Mouse (Mus musculus) olfactory bulb, adult 2 months (tissue): ENCODE data around the gene Ube4a. TPM values are rescaled to one million over a fixed set of nuclear protein-coding genes. Genes with fewer than 3 reads are reported as not detected.

Experiments
- H3K27ac ChIP-seq: fragments of 200-500 bp; 2 replicates; pipeline ENCODE4 v1.5.1; 2012; ENCODE audit warnings: low read depth, low read length; ENCODE audit not compliant: insufficient read depth
- H3K4me1 ChIP-seq: fragments of 200-500 bp; 2 replicates; pipeline ENCODE4 v1.6.1; 2012; ENCODE audit warnings: low read length; ENCODE audit not compliant: control insufficient read depth, insufficient read depth
- H3K4me3 ChIP-seq: fragments of 200-500 bp; 2 replicates; pipeline ENCODE4 v1.5.1; 2012; ENCODE audit warnings: mild to moderate bottlenecking, low read depth, low read length, moderate library complexity; ENCODE audit not compliant: insufficient read depth
- CTCF ChIP-seq: fragments of 200-500 bp; IDR thresholded peaks from 2 replicates; pipeline ENCODE4 v1.5.1; 2012; ENCODE audit warnings: low read depth, mild to moderate bottlenecking, low read length, moderate library complexity; ENCODE audit not compliant: insufficient read depth
- POLR2A ChIP-seq: fragments of 200-500 bp; IDR thresholded peaks from 2 replicates; pipeline ENCODE4 v1.6.1; 2012; ENCODE audit warnings: mild to moderate bottlenecking, low read depth, low read length, moderate library complexity; ENCODE audit not compliant: insufficient read depth
- WGBS: fragments of 180-500 bp; shearing (Covaris S2); methylation state at CpG from one replicate; pipeline ENCODE4 v1.1.7; 2018; 5-methylcytosine and 5-hydroxymethylcytosine counted together
- polyA plus RNA-seq: library from polyadenylated mRNA; stranded (reverse); fragments of >200 nt; gene quantifications from 2 replicates; pipeline ENCODE4 v1.2.4, GENCODE M21; 2012; ENCODE audit warnings: low replicate concordance; ENCODE audit not compliant: missing spikeins, insufficient read depth, insufficient read length

Gene Ube4a
- polyA plus RNA-seq, 1 experiment = not detected

GRCm38 (mm10) chr9:44999171-44999570 lies 33.8 kb upstream of the Ube4a start:
- Histone ChIP-seq H3K4me3 (no peak overlapping the region), H3K4me1 (no peaks in the 10 kb centered on the region), H3K27ac (no peak overlapping the region)
- WGBS = 55% methylated on average over 6 of the region's 6 CpGs
- TF ChIP-seq POLR2A (no peak), CTCF (no peak)

- Histone ChIP-seq H3K4me3 (no peak overlapping the region), H3K4me1 (no peaks in the 10 kb centered on the region), H3K27ac (no peak overlapping the region)
- WGBS = 78% methylated on average over 11 of the region's 11 CpGs
- TF ChIP-seq CTCF = no peak
- TF ChIP-seq POLR2A = no peak
These were observed 32.7 kb upstream of the Ube4a start for GRCm38 (mm10) chr9:44998138-44998537.

- Histone ChIP-seq H3K4me1 (no peaks in the 10 kb centered on the region), H3K27ac (no peak overlapping the region), H3K4me3 (no peak overlapping the region)
- 98% methylated on average over 7 of the region's 7 CpGs for WGBS
- TF ChIP-seq POLR2A = no peak
- TF ChIP-seq CTCF = no peak
These were observed 31.2 kb upstream of the Ube4a start for GRCm38 (mm10) chr9:44996590-44996989.

GRCm38 (mm10) chr9:44994962-44995361 lies 29.6 kb upstream of the Ube4a start:
- TF ChIP-seq POLR2A = no peak
- no peak for TF ChIP-seq CTCF
- no peak overlapping the region for H3K4me3 ChIP-seq
- H3K4me1 ChIP-seq = no peaks in the 10 kb centered on the region
- no peak overlapping the region for H3K27ac ChIP-seq
- WGBS = 83% methylated on average over 4 of the region's 4 CpGs

GRCm38 (mm10) chr9:44993268-44993667 lies 27.9 kb upstream of the Ube4a start:
- no peaks in the 10 kb centered on the region for H3K4me1 ChIP-seq
- TF ChIP-seq CTCF (no peak), POLR2A (no peak)
- H3K4me3 ChIP-seq = no peak overlapping the region
- 88% methylated on average over 2 of the region's 2 CpGs for WGBS
- no peak overlapping the region for H3K27ac ChIP-seq

GRCm38 (mm10) chr9:44992271-44992670 lies 26.9 kb upstream of the Ube4a start:
- no peaks in the 10 kb centered on the region for H3K4me1 ChIP-seq
- no peak overlapping the region for H3K27ac ChIP-seq
- TF ChIP-seq CTCF = no peak
- TF ChIP-seq POLR2A = no peak
- no peak overlapping the region for H3K4me3 ChIP-seq

GRCm38 (mm10) chr9:44991821-44992220 lies 26.4 kb upstream of the Ube4a start:
- TF ChIP-seq CTCF (no peak), POLR2A (no peak)
- no peak overlapping the region for H3K27ac ChIP-seq
- H3K4me1 ChIP-seq = no peaks in the 10 kb centered on the region
- H3K4me3 ChIP-seq = no peak overlapping the region
- WGBS = 85% methylated on average over 2 of the region's 2 CpGs

- TF ChIP-seq POLR2A = no peak
- 62% methylated on average over 5 of the region's 5 CpGs for WGBS
- Histone ChIP-seq H3K4me1 (no peaks in the 10 kb centered on the region), H3K27ac (no peak overlapping the region), H3K4me3 (no peak overlapping the region)
These were observed 21.6 kb upstream of the Ube4a start for GRCm38 (mm10) chr9:44986976-44987375.

- no peak for TF ChIP-seq CTCF
- TF ChIP-seq POLR2A = no peak
- H3K27ac ChIP-seq = no peak overlapping the region
- H3K4me1 ChIP-seq = no peaks in the 10 kb centered on the region
- no peak overlapping the region for H3K4me3 ChIP-seq
- 61% methylated on average over 14 of the region's 14 CpGs for WGBS
These were observed 20.9 kb upstream of the Ube4a start for GRCm38 (mm10) chr9:44986242-44986781.

GRCm38 (mm10) chr9:44985721-44986161 lies 20.3 kb upstream of the Ube4a start:
- Histone ChIP-seq H3K4me1 (no peaks in the 10 kb centered on the region), H3K27ac (no peak overlapping the region)
- TF ChIP-seq CTCF = no peak
- TF ChIP-seq POLR2A = no peak

More at GRCm38 (mm10) chr9:44985721-44986161, 20.3 kb upstream of the Ube4a start:
- WGBS = 78% methylated on average over 3 of the region's 3 CpGs
- H3K4me3 ChIP-seq = no peak overlapping the region
